Mouse (Mus musculus): ENCODE measurements around the gene Bmp6.

The Bmp6 gene

GRCm38 (mm10) chr13:38544769-38545445 is 200.0 kb downstream of the Bmp6 start:
- DNase-seq (ENCODE audit: low spot score in 2 of 2) = no peak

GRCm38 (mm10) chr13:38545460-38545859 is 200.6 kb downstream of the Bmp6 start:
- no peak for DNase-seq (ENCODE audit: low spot score in 2 of 2)

GRCm38 (mm10) chr13:38546754-38547153 is 201.8 kb downstream of the Bmp6 start:
- DNase-seq (ENCODE audit: low spot score in 2 of 2) = no peak

GRCm38 (mm10) chr13:38547717-38548116 is 202.8 kb downstream of the Bmp6 start:
- no peak for DNase-seq (ENCODE audit: low spot score in 2 of 2)

- DNase-seq (ENCODE audit: low spot score in 2 of 2) = no peak
Measured at GRCm38 (mm10) chr13:38548681-38549080, 203.8 kb downstream of the Bmp6 start.
